Mouse (Mus musculus): ENCODE measurements around the gene Mpnd. TPM values are rescaled to one million over a fixed set of nuclear protein-coding genes. Genes with fewer than 3 reads are reported as not detected.
A peak's percentile ranks its signal among the peaks of the same experiment; 100 is the strongest.

The Mpnd gene
- polyA plus RNA-seq, 1 experiment from 2014 or later = 41.4 TPM

DNA sequence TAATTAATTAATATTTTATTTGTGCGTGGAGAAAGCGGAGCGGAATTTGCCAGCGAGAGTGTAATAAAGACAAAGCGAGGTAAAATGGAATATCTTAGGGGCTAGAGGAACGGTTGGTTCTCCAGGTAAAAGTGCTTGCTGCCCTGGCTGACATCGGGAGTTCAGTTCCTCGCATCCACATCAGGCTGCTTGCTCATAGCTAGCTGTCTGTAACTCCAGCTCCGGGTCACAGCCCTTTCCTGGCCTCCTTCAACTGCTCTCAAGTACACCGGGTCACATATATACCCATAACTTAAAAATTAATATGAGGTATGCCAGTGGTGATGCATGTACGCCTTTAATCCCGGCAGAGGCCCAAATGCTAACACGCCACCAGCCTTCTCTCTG, 31.4 kb downstream of the Mpnd start:
- H3K4me1 ChIP-seq (replicated peaks; ENCODE audit: control insufficient read depth, insufficient read depth, low read length) = peaks cover 16% of the 10 kb centered on the region
- H3K36me3 ChIP-seq (ENCODE audit: control insufficient read depth, insufficient read depth) = peaks cover 5% of the 10 kb centered on the region; the same call in 1 of the 2 replicates
- H3K9ac ChIP-seq (ENCODE audit: low read depth, low read length) = no peak overlapping the region
- H3K9me3 ChIP-seq (ENCODE audit: control insufficient read depth) = no peaks in the 10 kb centered on the region
- peak overlapping the region; percentile 80 for H3K4me3 ChIP-seq (ENCODE audit: low read depth, low read length)
- WGBS = 36% methylated on average over 13 of the region's 13 CpGs
- no peak for ATAC-seq
- peak overlapping the region; percentile 70 for H3K4me2 ChIP-seq (replicated peaks; ENCODE audit: low read depth)
- TF ChIP-seq CTCF (IDR thresholded peaks at IDR 0.05; ENCODE audit: low read depth) = no peak
- H3K27ac ChIP-seq (ENCODE audit: low read depth, low read length) = no peak overlapping the region
- H3K27me3 ChIP-seq (replicated peaks; ENCODE audit: control insufficient read depth, insufficient read depth, low read length) = no peaks in the 10 kb centered on the region

DNA sequence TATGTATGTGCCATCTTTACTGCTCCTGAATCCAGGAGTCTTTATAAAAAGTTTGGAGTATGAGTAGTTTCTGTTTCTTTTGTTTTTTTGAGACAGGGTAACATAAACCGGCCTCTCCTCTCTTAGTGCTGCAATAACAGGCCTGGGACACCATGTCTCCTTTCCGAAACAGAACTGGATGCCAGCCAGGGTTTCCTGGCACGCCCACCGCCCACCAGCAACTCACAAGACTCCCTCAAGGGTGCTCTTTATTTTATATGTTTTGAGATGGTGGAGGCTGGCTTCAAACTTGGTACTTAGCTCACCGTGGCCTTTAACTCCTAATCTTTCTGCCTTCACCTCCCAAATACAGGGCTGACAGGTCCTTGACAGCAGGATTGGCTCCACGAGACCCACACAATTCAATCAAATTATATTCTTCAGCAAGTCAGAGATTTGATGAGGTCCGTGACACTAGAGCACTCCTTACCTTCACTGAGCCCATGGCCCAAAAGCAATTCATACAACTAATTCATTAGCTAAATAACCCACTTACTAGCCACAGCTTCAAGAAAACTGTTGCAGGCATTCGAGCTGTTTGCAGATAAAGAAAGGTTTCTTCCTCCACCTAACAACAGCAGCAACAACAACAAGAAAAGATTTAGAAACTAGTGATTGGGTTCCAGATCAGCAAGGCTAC, 33.2 kb downstream of the Mpnd start:
- H3K9ac ChIP-seq (ENCODE audit: low read depth, low read length) = 0 out of 2 replicates have a peak overlapping the region, but pooled peaks have one; percentile 2
- H3K27me3 ChIP-seq (replicated peaks; ENCODE audit: control insufficient read depth, insufficient read depth, low read length) = no peaks in the 10 kb centered on the region
- no peaks in the 10 kb centered on the region for H3K9me3 ChIP-seq (ENCODE audit: control insufficient read depth)
- H3K36me3 ChIP-seq (ENCODE audit: control insufficient read depth, insufficient read depth) = peaks cover 3% of the 10 kb centered on the region; the same call in 1 of the 2 replicates
- no peak overlapping the region for H3K27ac ChIP-seq (ENCODE audit: low read depth, low read length)
- ATAC-seq = no peak
- WGBS = 87% methylated on average over 8 of the region's 8 CpGs
- no peak overlapping the region for H3K4me3 ChIP-seq (ENCODE audit: low read depth, low read length)
- no peak overlapping the region for H3K4me2 ChIP-seq (replicated peaks; ENCODE audit: low read depth)
- H3K4me1 ChIP-seq (replicated peaks; ENCODE audit: control insufficient read depth, insufficient read depth, low read length) = peaks cover 11% of the 10 kb centered on the region; the same call in 1 of the 2 replicates
- no peak for TF ChIP-seq CTCF (IDR thresholded peaks at IDR 0.05; ENCODE audit: low read depth)

DNA sequence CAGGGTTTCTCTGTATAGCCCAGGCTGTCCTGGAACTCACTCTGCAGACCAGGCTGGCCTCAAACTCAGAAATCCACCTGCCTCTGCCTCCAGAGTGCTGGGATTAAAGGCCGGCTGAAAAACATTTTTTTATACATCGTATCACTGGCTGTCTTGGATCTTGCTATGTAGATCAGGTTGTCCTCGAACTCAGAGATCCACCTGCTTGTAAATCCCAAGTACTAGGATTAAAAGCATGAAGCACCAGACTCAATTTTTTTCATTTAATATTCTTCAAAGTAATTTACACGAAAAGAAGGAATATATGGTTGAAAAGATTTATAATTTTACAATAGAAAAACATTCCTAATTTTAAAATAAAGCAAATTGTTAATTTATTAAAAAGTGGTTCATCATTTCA, 33.8 kb downstream of the Mpnd start:
- no peak overlapping the region for H3K27ac ChIP-seq (ENCODE audit: low read depth, low read length)
- peaks cover 11% of the 10 kb centered on the region; the same call in 1 of the 2 replicates for H3K4me1 ChIP-seq (replicated peaks; ENCODE audit: control insufficient read depth, insufficient read depth, low read length)
- H3K4me3 ChIP-seq (ENCODE audit: low read depth, low read length) = no peak overlapping the region; the same call in 1 of the 2 replicates
- WGBS = 74% methylated on average over 4 of the region's 4 CpGs
- no peaks in the 10 kb centered on the region for H3K27me3 ChIP-seq (replicated peaks; ENCODE audit: control insufficient read depth, insufficient read depth, low read length)
- ATAC-seq = no peak
- TF ChIP-seq CTCF (IDR thresholded peaks at IDR 0.05; ENCODE audit: low read depth) = no peak
- 0 out of 2 replicates have a peak overlapping the region, but pooled peaks have one; percentile 2 for H3K9ac ChIP-seq (ENCODE audit: low read depth, low read length)
- H3K36me3 ChIP-seq (ENCODE audit: control insufficient read depth, insufficient read depth) = 0 out of 2 replicates have a peak, but pooled peaks cover 6% of the 10 kb centered on the region
- no peaks in the 10 kb centered on the region for H3K9me3 ChIP-seq (ENCODE audit: control insufficient read depth)
- peak overlapping the region; percentile 93 for H3K4me2 ChIP-seq (replicated peaks; ENCODE audit: low read depth)

DNA sequence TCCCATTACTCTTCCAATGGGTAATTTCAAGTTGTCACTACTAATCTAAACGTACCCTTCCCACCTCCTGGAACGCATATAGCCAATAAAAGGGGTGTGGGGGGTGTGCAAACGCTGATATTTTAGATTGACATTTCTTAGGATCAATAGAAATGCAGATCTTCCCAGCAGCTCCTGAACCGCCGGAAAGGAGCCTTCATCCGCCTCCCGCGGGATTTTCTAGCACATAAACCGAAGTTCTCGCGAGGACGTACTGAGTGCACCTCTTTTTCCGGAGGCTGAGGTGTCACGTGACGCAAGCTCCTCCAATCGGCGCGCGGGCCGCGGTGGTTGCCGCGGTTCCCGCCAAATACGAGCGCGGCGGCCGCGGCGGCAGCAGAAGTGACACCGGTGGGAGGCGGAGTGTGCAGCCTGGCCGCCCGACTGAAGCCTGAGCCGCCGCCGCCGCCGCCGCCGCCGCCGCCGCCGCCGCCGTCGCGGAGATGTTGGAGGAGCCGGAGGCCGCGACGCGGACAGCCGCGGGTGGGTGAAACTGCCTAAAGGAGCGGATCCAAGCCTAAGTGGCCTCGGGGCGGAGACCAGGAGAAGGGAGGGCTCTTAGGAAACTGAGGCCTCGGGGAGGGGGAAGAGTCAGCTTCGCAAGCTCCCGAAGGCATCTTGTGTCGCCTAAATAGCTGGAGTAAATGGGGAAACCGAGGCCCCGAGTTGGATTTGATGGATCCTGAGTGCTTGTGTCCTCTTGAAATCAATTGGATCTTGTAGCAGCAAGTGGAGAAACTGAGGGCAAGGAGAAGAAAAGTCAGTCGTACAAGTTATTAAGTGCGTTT, 34.7 kb downstream of the Mpnd start, which contains the start of gene Chaf1a:
Chaf1a (plus strand) TSS at position 410 of the 827 bp plus-strand sequence.
- TF ChIP-seq CTCF (IDR thresholded peaks at IDR 0.05; ENCODE audit: low read depth) = no peak
- no peaks in the 10 kb centered on the region for H3K27me3 ChIP-seq (replicated peaks; ENCODE audit: control insufficient read depth, insufficient read depth, low read length)
- H3K4me3 ChIP-seq (ENCODE audit: low read depth, low read length) = peak within 1 kb of the TSS; percentile 78
- peaks cover 11% of the 10 kb centered on the region; the same call in 1 of the 2 replicates for H3K4me1 ChIP-seq (replicated peaks; ENCODE audit: control insufficient read depth, insufficient read depth, low read length)
- H3K4me2 ChIP-seq (replicated peaks; ENCODE audit: low read depth) = peak within 1 kb of the TSS; percentile 93
- H3K9ac ChIP-seq (ENCODE audit: low read depth, low read length) = peak within 1 kb of the TSS; percentile 80
- H3K9me3 ChIP-seq (ENCODE audit: control insufficient read depth) = no peaks in the 10 kb centered on the region
- under 1% methylated on average over 68 of the region's 68 CpGs for WGBS
- H3K36me3 ChIP-seq (ENCODE audit: control insufficient read depth, insufficient read depth) = 0 out of 2 replicates have a peak, but pooled peaks cover 6% of the 10 kb centered on the region
- H3K27ac ChIP-seq (ENCODE audit: low read depth, low read length) = peak within 1 kb of the TSS; percentile 82
- peak; percentile 78 for ATAC-seq

DNA sequence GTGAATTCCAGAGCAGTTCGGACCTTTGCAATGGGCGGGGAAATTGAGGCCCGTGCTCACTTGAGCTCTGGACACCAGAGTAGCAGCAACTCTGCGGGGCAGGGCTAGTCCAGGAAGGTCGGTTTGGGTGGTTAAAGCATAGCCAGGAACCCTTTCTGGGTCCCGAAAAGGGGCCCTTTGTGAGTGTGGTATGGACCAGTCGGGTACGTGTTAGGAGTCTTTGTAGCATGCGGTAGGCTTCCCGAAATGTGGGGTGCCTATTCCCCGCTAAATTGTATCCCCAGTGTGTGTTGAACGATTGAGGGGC, 35.3 kb downstream of the Mpnd start:
- no peaks in the 10 kb centered on the region for H3K27me3 ChIP-seq (replicated peaks; ENCODE audit: control insufficient read depth, insufficient read depth, low read length)
- H3K9me3 ChIP-seq (ENCODE audit: control insufficient read depth) = no peaks in the 10 kb centered on the region
- ATAC-seq = no peak
- H3K4me1 ChIP-seq (replicated peaks; ENCODE audit: control insufficient read depth, insufficient read depth, low read length) = peaks cover 11% of the 10 kb centered on the region; the same call in 1 of the 2 replicates
- peak overlapping the region; percentile 93 for H3K4me2 ChIP-seq (replicated peaks; ENCODE audit: low read depth)
- peak overlapping the region; percentile 78 for H3K4me3 ChIP-seq (ENCODE audit: low read depth, low read length)
- WGBS = under 1% methylated on average over 12 of the region's 12 CpGs
- peak overlapping the region; percentile 82; the same call in 1 of the 2 replicates for H3K27ac ChIP-seq (ENCODE audit: low read depth, low read length)
- no peak for TF ChIP-seq CTCF (IDR thresholded peaks at IDR 0.05; ENCODE audit: low read depth)
- H3K36me3 ChIP-seq (ENCODE audit: control insufficient read depth, insufficient read depth) = peaks cover 6% of the 10 kb centered on the region; the same call in 1 of the 2 replicates
- peak overlapping the region; percentile 80 for H3K9ac ChIP-seq (ENCODE audit: low read depth, low read length)

DNA sequence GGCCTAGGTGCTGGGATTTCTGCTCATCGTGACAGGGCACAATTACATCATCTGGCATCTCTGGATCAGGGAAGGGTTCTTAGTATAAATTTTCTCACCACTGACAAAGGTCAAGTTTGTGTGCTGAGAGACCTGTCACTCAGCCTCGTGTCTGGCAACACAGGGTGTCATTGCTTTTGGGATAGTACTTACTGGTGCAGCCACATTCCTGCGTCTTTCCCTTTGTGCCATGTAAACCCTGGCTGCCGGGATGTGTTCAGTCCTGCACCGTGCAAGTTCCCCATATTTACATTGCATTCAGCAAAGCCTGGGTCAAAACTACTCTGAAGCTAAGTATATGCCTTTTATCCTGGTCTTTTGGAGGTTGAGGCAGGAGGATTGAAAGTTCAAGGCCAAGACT, 45.9 kb downstream of the Mpnd start:
- no peak for ATAC-seq
- H3K4me1 ChIP-seq (replicated peaks; ENCODE audit: control insufficient read depth, insufficient read depth, low read length) = no peaks in the 10 kb centered on the region
- no peaks in the 10 kb centered on the region for H3K27me3 ChIP-seq (replicated peaks; ENCODE audit: control insufficient read depth, insufficient read depth, low read length)
- peaks cover 32% of the 10 kb centered on the region for H3K36me3 ChIP-seq (ENCODE audit: control insufficient read depth, insufficient read depth)
- H3K4me3 ChIP-seq (ENCODE audit: low read depth, low read length) = no peak overlapping the region
- H3K27ac ChIP-seq (ENCODE audit: low read depth, low read length) = no peak overlapping the region
- no peak overlapping the region for H3K9ac ChIP-seq (ENCODE audit: low read depth, low read length)
- no peak for TF ChIP-seq CTCF (IDR thresholded peaks at IDR 0.05; ENCODE audit: low read depth)
- H3K9me3 ChIP-seq (ENCODE audit: control insufficient read depth) = no peaks in the 10 kb centered on the region
- 80% methylated on average over 5 of the region's 5 CpGs for WGBS
- H3K4me2 ChIP-seq (replicated peaks; ENCODE audit: low read depth) = no peak overlapping the region

Measured in intestine, postnatal 0 days (tissue).